Mouse (Mus musculus): ENCODE measurements at regions not wholly inside any gene's neighbourhood (a gene's known extent, or its start where the extent isn't known, plus 50 kb on each side); places are given as distances from the start of the nearest gene placed in this dataset.

GRCm38 (mm10) chr1:176618896-176619295, 195.0 kb downstream of the Cep170 start:
- no peak for ATAC-seq (ENCODE audit: low FRiP score, low TSS enrichment)
- no peak for TF ChIP-seq EP300 (optimal IDR thresholded peaks at IDR 0.05)
- Histone ChIP-seq H3K9ac (ENCODE audit: low read length) (no peak overlapping the region), H3K27ac (replicated peaks) (no peak overlapping the region), H3K27me3 (ENCODE audit: control insufficient read depth, insufficient read depth, low read length) (no peaks in the 10 kb centered on the region), H3K4me3 (ENCODE audit: low read depth, low read length) (no peak overlapping the region), H3K36me3 (ENCODE audit: control insufficient read depth, insufficient read depth, low read length) (no peaks in the 10 kb centered on the region), H3K4me2 (replicated peaks; ENCODE audit: low read depth) (no peak overlapping the region), H3K9me3 (ENCODE audit: control insufficient read depth, low read length) (no peaks in the 10 kb centered on the region), H3K4me1 (replicated peaks; ENCODE audit: control insufficient read depth, insufficient read depth) (no peaks in the 10 kb centered on the region)
- DNase-seq (ENCODE audit: low spot score): no peak
- WGBS: 69% methylated on average over 4 of the region's 4 CpGs

GRCm38 (mm10) chr1:176615673-176616072, 198.2 kb downstream of the Cep170 start:
- ATAC-seq (ENCODE audit: low FRiP score, low TSS enrichment) (no peak), DNase-seq (ENCODE audit: low spot score) (no peak)
- no peaks in the 10 kb centered on the region for H3K4me1 ChIP-seq (replicated peaks; ENCODE audit: control insufficient read depth, insufficient read depth)
- H3K4me3 ChIP-seq (ENCODE audit: low read depth, low read length): no peak overlapping the region
- no peaks in the 10 kb centered on the region for H3K27me3 ChIP-seq (ENCODE audit: control insufficient read depth, insufficient read depth, low read length)
- no peaks in the 10 kb centered on the region for H3K36me3 ChIP-seq (ENCODE audit: control insufficient read depth, insufficient read depth, low read length)
- H3K27ac ChIP-seq (replicated peaks): no peak overlapping the region
- no peak overlapping the region for H3K4me2 ChIP-seq (replicated peaks; ENCODE audit: low read depth)
- no peak for TF ChIP-seq EP300 (optimal IDR thresholded peaks at IDR 0.05)
- no peak for TF ChIP-seq CTCF (IDR thresholded peaks at IDR 0.05; ENCODE audit: low read depth)
- H3K9ac ChIP-seq (ENCODE audit: low read length): no peak overlapping the region
- WGBS: 63% methylated on average over 2 of the region's 2 CpGs
- H3K9me3 ChIP-seq (ENCODE audit: control insufficient read depth, low read length): no peaks in the 10 kb centered on the region

GRCm38 (mm10) chr1:176594312-176594711, 219.6 kb downstream of the Cep170 start:
- ATAC-seq (ENCODE audit: low FRiP score, low TSS enrichment) (no peak), DNase-seq (ENCODE audit: low spot score) (no peak)
- H3K27me3 ChIP-seq (ENCODE audit: control insufficient read depth, insufficient read depth, low read length): no peaks in the 10 kb centered on the region
- TF ChIP-seq CTCF (IDR thresholded peaks at IDR 0.05; ENCODE audit: low read depth): no peak
- no peak for TF ChIP-seq EP300 (optimal IDR thresholded peaks at IDR 0.05)
- no peaks in the 10 kb centered on the region for H3K36me3 ChIP-seq (ENCODE audit: control insufficient read depth, insufficient read depth, low read length)
- no peak overlapping the region for H3K4me3 ChIP-seq (ENCODE audit: low read depth, low read length)
- 61% methylated on average over 2 of the region's 2 CpGs for WGBS
- no peak overlapping the region for H3K27ac ChIP-seq (replicated peaks)
- no peaks in the 10 kb centered on the region for H3K4me1 ChIP-seq (replicated peaks; ENCODE audit: control insufficient read depth, insufficient read depth)
- H3K9ac ChIP-seq (ENCODE audit: low read length): no peak overlapping the region
- no peaks in the 10 kb centered on the region for H3K9me3 ChIP-seq (ENCODE audit: control insufficient read depth, low read length)
- H3K4me2 ChIP-seq (replicated peaks; ENCODE audit: low read depth): no peak overlapping the region

- TF ChIP-seq EP300 (optimal IDR thresholded peaks at IDR 0.05): no peak
- TF ChIP-seq CTCF (IDR thresholded peaks at IDR 0.05; ENCODE audit: low read depth): no peak
- H3K9ac ChIP-seq (ENCODE audit: low read length): no peak overlapping the region
- no peaks in the 10 kb centered on the region for H3K36me3 ChIP-seq (ENCODE audit: control insufficient read depth, insufficient read depth, low read length)
- H3K27ac ChIP-seq (replicated peaks): no peak overlapping the region
- WGBS: 45% methylated on average over 2 of the region's 2 CpGs
- no peaks in the 10 kb centered on the region for H3K27me3 ChIP-seq (ENCODE audit: control insufficient read depth, insufficient read depth, low read length)
- ATAC-seq (ENCODE audit: low FRiP score, low TSS enrichment): no peak
- no peak for DNase-seq (ENCODE audit: low spot score)
- H3K4me3 ChIP-seq (ENCODE audit: low read depth, low read length): no peak overlapping the region
- H3K4me2 ChIP-seq (replicated peaks; ENCODE audit: low read depth): no peak overlapping the region
- no peaks in the 10 kb centered on the region for H3K4me1 ChIP-seq (replicated peaks; ENCODE audit: control insufficient read depth, insufficient read depth)
- no peaks in the 10 kb centered on the region for H3K9me3 ChIP-seq (ENCODE audit: control insufficient read depth, low read length)
Measured at GRCm38 (mm10) chr1:176588144-176588543, 225.7 kb downstream of the Cep170 start.

GRCm38 (mm10) chr1:176573703-176574102, 240.2 kb downstream of the Cep170 start:
- ATAC-seq (ENCODE audit: low FRiP score, low TSS enrichment) (no peak), DNase-seq (ENCODE audit: low spot score) (no peak)
- TF ChIP-seq EP300 (optimal IDR thresholded peaks at IDR 0.05) (no peak), CTCF (IDR thresholded peaks at IDR 0.05; ENCODE audit: low read depth) (no peak)
- Histone ChIP-seq H3K4me2 (replicated peaks; ENCODE audit: low read depth) (no peak overlapping the region), H3K9ac (ENCODE audit: low read length) (no peak overlapping the region), H3K9me3 (ENCODE audit: control insufficient read depth, low read length) (no peaks in the 10 kb centered on the region), H3K36me3 (ENCODE audit: control insufficient read depth, insufficient read depth, low read length) (no peaks in the 10 kb centered on the region), H3K4me1 (replicated peaks; ENCODE audit: control insufficient read depth, insufficient read depth) (no peaks in the 10 kb centered on the region), H3K27ac (replicated peaks) (no peak overlapping the region), H3K27me3 (ENCODE audit: control insufficient read depth, insufficient read depth, low read length) (no peaks in the 10 kb centered on the region), H3K4me3 (ENCODE audit: low read depth, low read length) (no peak overlapping the region)
- 47% methylated on average over 1 of the region's 1 CpGs for WGBS

DNA sequence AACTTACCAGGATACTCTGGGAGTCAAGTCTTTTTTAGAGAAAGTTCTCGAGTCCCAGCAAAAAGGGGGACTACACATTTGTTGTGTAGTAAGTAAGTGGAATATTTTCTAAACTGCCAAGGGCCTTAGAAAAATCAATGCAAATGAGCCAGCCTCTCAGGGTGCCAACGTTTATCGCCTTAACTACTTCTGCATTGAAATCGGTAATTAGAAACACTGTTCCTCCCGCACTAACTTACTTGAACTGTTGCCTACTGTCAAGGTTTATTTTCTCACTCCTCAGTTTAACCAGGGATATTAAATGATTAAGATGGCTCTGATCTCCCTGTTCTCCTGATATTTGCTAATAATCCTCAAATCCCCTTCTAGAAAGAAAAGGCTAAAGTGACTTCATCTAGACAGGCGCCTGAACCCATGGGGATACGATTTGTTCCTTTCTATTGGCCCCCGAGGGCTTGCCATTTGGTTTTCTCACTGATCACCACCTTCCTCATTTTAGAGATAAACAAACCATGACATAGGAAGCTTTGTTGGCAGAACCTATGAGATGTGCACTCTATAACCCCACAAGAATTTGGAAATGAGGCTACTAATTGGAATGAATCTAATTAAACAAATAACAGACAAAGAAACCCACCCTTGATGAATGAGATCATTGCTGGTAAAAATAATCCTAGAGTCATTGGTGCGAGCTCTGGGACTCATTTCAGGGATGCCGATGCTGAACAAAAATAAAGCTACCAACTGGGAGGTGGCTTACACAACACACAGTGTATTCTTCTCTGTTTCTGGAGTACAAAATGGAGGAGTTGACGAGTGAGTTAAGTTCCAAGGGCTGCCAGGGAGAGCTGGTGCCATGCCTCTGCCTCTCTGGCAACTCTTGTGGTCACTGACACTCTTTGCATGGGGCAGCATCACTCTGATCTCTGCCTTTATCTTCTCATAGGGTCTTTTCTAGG, 255.1 kb downstream of the Cep170 start:
- DNase-seq (ENCODE audit: low spot score): no peak

More for the DNA sequence above, 255.1 kb downstream of the Cep170 start:
- H3K4me3 ChIP-seq (ENCODE audit: low read depth, low read length): no peak overlapping the region
- ATAC-seq (ENCODE audit: low FRiP score, low TSS enrichment): no peak
- WGBS: 73% methylated on average over 11 of the region's 11 CpGs
- TF ChIP-seq EP300 (optimal IDR thresholded peaks at IDR 0.05) (no peak), CTCF (IDR thresholded peaks at IDR 0.05; ENCODE audit: low read depth) (no peak)
- H3K4me2 ChIP-seq (replicated peaks; ENCODE audit: low read depth): no peak overlapping the region
- no peak overlapping the region for H3K27ac ChIP-seq (replicated peaks)
- H3K27me3 ChIP-seq (ENCODE audit: control insufficient read depth, insufficient read depth, low read length): no peaks in the 10 kb centered on the region
- no peaks in the 10 kb centered on the region for H3K9me3 ChIP-seq (ENCODE audit: control insufficient read depth, low read length)
- no peaks in the 10 kb centered on the region for H3K4me1 ChIP-seq (replicated peaks; ENCODE audit: control insufficient read depth, insufficient read depth)
- no peak overlapping the region for H3K9ac ChIP-seq (ENCODE audit: low read length)
- no peaks in the 10 kb centered on the region for H3K36me3 ChIP-seq (ENCODE audit: control insufficient read depth, insufficient read depth, low read length)
